Mouse (Mus musculus): ENCODE results near the gene Dhx35.
A peak's percentile ranks its signal among the peaks of the same experiment; 100 is the strongest.

DNA sequence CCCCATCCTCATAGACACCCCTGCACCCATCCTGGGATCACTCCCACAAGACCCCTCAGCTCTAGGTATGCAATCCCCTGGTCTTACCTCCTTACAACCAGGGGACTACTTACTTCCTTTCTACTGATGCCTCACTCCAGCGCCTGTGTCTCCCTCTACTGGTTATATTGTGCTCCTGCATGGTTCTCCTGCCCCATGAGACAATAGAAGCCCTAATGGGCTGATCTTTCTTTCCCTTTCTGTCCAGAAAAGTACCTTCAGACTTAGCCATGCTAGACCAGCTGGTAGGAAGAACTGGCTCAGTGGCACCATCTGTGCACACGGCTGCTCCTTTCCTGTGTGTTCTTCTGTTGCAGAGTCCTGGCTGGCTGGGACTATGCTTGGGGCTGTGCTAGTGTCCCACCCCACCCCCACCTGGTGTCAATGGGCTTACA is 49.5 kb upstream of the Dhx35 start:
- TF ChIP-seq CTCF (IDR thresholded peaks at IDR 0.05; ENCODE audit: extremely low read depth, insufficient read length, insufficient replicate concordance, low read depth, low read length), result peak; percentile 47; the same call in 1 of the 2 replicates
- no peak for TF ChIP-seq POLR2A (IDR thresholded peaks at IDR 0.05; ENCODE audit: low read depth, low read length)

All from small intestine, adult 2 months (tissue).